Mouse (Mus musculus): ENCODE results near the gene Plekhm3. TPM values are rescaled to one million over a fixed set of nuclear protein-coding genes. Genes with fewer than 3 reads are reported as not detected.
"Not testable (repeated sequence)": the region's sequence is repeated elsewhere in the genome, so short reads cannot be mapped to it uniquely, and the experiment has no call there.

Gene Plekhm3
- polyA plus RNA-seq, 1 experiment from 2014 or later = 5.0 TPM

DNA sequence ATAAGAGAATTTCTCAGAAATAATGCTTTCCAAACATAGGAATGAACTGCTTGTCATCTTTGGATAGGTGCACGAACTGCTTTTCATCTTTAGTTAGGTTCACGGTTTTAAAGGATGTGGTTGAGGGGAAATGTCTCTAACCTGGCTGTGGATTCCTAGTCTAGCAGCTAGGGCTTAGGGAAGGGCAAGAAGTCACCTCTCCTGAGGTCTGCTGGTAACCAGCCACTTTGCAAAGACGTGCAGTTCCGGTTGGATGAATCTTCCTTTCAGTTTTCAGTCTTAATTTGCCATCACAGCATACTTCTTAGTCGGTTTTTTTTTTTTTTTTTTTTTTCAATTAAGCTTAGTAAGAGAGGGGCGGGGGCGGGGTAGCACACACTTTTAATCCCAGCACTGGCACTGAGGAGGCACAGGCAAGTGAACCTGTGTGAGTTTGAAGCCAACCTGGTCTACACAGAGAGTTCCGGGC is 431 bp upstream of the Plekhm3 start:
- H3K36me3 ChIP-seq (ENCODE audit: insufficient read depth, low read length) = no peaks in the 10 kb centered on the region
- WGBS = 49% methylated on average over 8 of the region's 8 CpGs
- H3K4me3 ChIP-seq (ENCODE audit: low read length) = peak overlapping the region; percentile 97
- no peaks in the 10 kb centered on the region for H3K27me3 ChIP-seq (ENCODE audit: insufficient read depth, low read length)
- peak overlapping the region; percentile 63 for H3K27ac ChIP-seq (ENCODE audit: low read length)
- H3K4me1 ChIP-seq (ENCODE audit: insufficient read depth, low read length) = peaks cover 5% of the 10 kb centered on the region
- peak; percentile 70 for ATAC-seq (ENCODE audit: low FRiP score, low TSS enrichment)
- peak overlapping the region; percentile 85 for H3K9ac ChIP-seq (replicated peaks; ENCODE audit: low read length)
- H3K9me3 ChIP-seq (ENCODE audit: low read length) = peaks cover 4% of the 10 kb centered on the region
- peak overlapping the region; percentile 77 for H3K4me2 ChIP-seq (replicated peaks; ENCODE audit: low read depth, low read length)

DNA sequence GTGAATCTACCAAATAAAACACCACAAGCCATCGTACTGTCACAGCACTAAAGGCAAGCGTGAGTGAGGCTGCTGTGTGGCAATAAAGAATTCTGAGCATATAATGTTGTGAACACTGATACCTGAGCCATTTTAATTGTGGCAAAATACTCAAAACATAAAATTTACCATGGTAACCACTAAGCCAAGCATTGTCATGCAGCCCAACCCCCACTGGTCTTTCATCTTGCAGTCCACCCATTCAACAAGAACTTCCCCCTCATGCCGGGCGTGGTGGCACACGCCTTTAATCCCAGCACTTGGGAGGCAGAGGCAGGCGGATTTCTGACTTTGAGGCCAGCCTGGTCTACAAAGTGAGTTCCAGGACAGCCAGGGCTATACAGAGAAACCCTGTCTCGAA is 1.8 kb downstream of the Plekhm3 start:
- H3K36me3 ChIP-seq (ENCODE audit: insufficient read depth, low read length); H3K4me2 ChIP-seq (replicated peaks; ENCODE audit: low read depth, low read length); ATAC-seq (ENCODE audit: low FRiP score, low TSS enrichment); H3K9me3 ChIP-seq (ENCODE audit: low read length); H3K27ac ChIP-seq (ENCODE audit: low read length); H3K4me3 ChIP-seq (ENCODE audit: low read length); H3K27me3 ChIP-seq (ENCODE audit: insufficient read depth, low read length); H3K4me1 ChIP-seq (ENCODE audit: insufficient read depth, low read length); H3K9ac ChIP-seq (replicated peaks; ENCODE audit: low read length): not testable (repeated sequence)
- 90% methylated on average over 7 of the region's 7 CpGs for WGBS

DNA sequence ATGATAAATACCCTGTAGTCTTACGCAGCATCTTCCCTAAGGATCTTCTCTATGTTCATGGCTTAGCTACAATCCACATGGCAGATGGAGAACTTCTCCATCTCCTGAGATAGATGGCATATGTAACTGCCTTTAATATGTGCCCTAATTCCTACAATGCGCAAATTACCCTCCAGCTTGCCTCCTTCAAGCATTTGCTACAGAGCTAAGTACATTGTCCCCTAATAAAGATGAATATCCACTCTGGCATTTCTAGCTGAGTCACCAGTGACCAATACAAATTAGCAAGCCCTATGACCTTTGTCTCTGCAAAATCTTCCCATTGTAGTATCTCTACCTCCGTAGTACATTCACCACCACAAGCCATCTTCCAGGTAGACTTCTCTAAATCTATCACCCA is 6.4 kb downstream of the Plekhm3 start:
- 88% methylated on average over 3 of the region's 3 CpGs for WGBS
- no peak for ATAC-seq (ENCODE audit: low FRiP score, low TSS enrichment)

DNA sequence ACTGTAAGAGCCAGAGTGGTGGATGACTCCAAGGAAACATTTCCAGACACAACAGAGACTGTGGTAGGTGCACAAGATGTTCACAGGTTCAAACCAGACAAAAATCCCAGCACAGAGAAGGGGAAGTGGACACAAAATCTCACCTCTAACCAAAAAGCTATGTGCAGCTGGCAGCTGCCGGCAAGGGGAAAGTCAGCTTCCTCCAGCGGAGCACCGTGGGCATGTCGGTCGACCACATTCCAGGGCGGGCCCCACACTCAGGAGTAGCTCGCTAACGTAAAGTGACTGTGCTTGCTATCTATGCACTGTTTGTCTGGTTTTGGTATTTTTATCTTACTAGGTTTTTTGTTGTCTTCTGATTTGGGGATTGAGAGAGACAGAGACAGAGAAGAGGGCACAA is 7.2 kb downstream of the Plekhm3 start:
- no peaks in the 10 kb centered on the region for H3K36me3 ChIP-seq (ENCODE audit: insufficient read depth, low read length)
- no peak overlapping the region for H3K27ac ChIP-seq (ENCODE audit: low read length)
- ATAC-seq (ENCODE audit: low FRiP score, low TSS enrichment) = no peak
- H3K27me3 ChIP-seq (ENCODE audit: insufficient read depth, low read length) = no peaks in the 10 kb centered on the region
- H3K4me2 ChIP-seq (replicated peaks; ENCODE audit: low read depth, low read length) = no peak overlapping the region
- H3K9me3 ChIP-seq (ENCODE audit: low read length) = no peaks in the 10 kb centered on the region
- H3K9ac ChIP-seq (replicated peaks; ENCODE audit: low read length) = no peak overlapping the region
- WGBS = 81% methylated on average over 8 of the region's 8 CpGs
- H3K4me1 ChIP-seq (ENCODE audit: insufficient read depth, low read length) = no peaks in the 10 kb centered on the region
- H3K4me3 ChIP-seq (ENCODE audit: low read length) = no peak overlapping the region

More for the DNA sequence above, 6.4 kb downstream of the Plekhm3 start:
- Histone ChIP-seq H3K4me2 (replicated peaks; ENCODE audit: low read depth, low read length) (no peak overlapping the region), H3K4me1 (ENCODE audit: insufficient read depth, low read length) (no peaks in the 10 kb centered on the region), H3K27me3 (ENCODE audit: insufficient read depth, low read length) (no peaks in the 10 kb centered on the region), H3K9ac (replicated peaks; ENCODE audit: low read length) (no peak overlapping the region), H3K27ac (ENCODE audit: low read length) (no peak overlapping the region), H3K36me3 (ENCODE audit: insufficient read depth, low read length) (no peaks in the 10 kb centered on the region), H3K4me3 (ENCODE audit: low read length) (no peak overlapping the region), H3K9me3 (ENCODE audit: low read length) (no peaks in the 10 kb centered on the region)

DNA sequence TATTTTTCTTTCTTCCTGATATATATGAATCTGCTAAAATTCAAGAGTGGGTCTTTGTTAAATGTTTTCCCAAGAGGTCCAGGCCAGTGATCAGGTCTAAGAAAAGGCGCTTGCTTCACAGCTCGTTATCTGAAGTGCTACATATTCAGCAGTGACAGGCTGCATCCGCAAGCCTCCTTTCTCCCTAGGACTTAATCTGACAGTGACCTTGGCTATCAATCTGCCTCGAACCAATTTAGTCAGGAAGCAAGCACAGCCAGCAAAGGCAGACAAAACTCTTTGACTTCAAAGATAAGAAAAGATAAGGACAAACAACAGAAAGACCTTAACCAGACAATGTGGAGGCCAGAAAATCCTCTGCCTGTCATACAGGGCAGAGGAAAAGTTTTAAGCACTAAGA is 10.5 kb downstream of the Plekhm3 start:
- Histone ChIP-seq H3K4me1 (ENCODE audit: insufficient read depth, low read length) (no peaks in the 10 kb centered on the region), H3K9me3 (ENCODE audit: low read length) (no peaks in the 10 kb centered on the region), H3K4me2 (replicated peaks; ENCODE audit: low read depth, low read length) (no peak overlapping the region), H3K27ac (ENCODE audit: low read length) (no peak overlapping the region), H3K27me3 (ENCODE audit: insufficient read depth, low read length) (no peaks in the 10 kb centered on the region), H3K4me3 (ENCODE audit: low read length) (no peak overlapping the region), H3K9ac (replicated peaks; ENCODE audit: low read length) (no peak overlapping the region), H3K36me3 (ENCODE audit: insufficient read depth, low read length) (peaks cover 5% of the 10 kb centered on the region; the same call in 1 of the 2 replicates)
- no peak for ATAC-seq (ENCODE audit: low FRiP score, low TSS enrichment)
- WGBS = 40% methylated on average over 4 of the region's 4 CpGs

DNA sequence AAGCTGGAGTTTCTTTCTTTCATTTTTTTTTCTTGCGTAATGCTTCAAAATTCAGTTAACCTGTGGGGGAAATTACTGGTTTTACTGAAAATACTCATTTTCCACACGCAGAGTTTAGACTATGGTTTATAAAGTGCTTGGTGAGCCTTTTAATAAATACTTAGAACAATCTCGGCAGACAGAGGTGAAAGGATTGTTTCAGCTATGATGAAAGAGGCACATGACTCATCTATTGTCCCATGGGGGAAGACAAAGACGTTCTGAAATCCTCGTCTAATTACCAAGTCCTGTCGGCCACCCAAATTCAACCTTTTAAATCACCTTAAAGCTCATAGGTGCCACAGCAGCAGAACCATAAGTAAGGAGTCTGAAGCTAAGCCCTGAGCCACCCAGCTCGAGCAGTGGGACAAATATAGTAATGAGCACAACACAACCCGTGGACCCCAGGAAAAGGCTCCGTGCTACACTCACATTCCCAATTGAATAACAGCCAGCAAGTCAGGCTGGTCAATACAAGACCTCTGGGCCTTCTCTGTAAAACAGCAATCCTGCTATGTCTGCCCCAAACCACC is 11.3 kb downstream of the Plekhm3 start:
- Histone ChIP-seq H3K4me2 (replicated peaks; ENCODE audit: low read depth, low read length) (no peak overlapping the region), H3K27ac (ENCODE audit: low read length) (no peak overlapping the region), H3K4me1 (ENCODE audit: insufficient read depth, low read length) (no peaks in the 10 kb centered on the region), H3K4me3 (ENCODE audit: low read length) (no peak overlapping the region), H3K36me3 (ENCODE audit: insufficient read depth, low read length) (peaks cover 5% of the 10 kb centered on the region; the same call in 1 of the 2 replicates), H3K27me3 (ENCODE audit: insufficient read depth, low read length) (no peaks in the 10 kb centered on the region), H3K9me3 (ENCODE audit: low read length) (no peaks in the 10 kb centered on the region), H3K9ac (replicated peaks; ENCODE audit: low read length) (no peak overlapping the region)
- ATAC-seq (ENCODE audit: low FRiP score, low TSS enrichment) = no peak
- 76% methylated on average over 9 of the region's 9 CpGs for WGBS

DNA sequence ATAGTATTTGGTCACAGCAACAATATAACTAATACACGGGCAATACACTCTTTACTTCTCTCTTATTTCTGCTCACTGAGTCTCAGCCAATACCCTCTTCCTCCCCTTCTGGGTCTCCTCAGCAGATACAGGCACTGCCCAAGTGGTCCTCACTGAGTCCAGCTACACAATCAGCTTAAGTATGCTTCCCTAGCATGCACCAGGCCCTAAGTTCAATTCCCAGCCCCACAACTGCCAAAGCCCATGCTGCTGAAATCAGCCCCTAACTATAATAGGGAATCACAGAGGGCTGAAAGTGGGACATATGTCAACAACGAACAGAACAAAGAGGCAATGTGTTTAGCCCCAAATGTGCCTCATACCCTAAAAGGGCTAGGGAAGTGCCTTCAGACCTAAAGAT is 11.9 kb downstream of the Plekhm3 start:
- H3K27me3 ChIP-seq (ENCODE audit: insufficient read depth, low read length) = no peaks in the 10 kb centered on the region
- WGBS = 93% methylated on average over 2 of the region's 2 CpGs
- H3K36me3 ChIP-seq (ENCODE audit: insufficient read depth, low read length) = peaks cover 5% of the 10 kb centered on the region; the same call in 1 of the 2 replicates
- no peak overlapping the region for H3K4me2 ChIP-seq (replicated peaks; ENCODE audit: low read depth, low read length)
- H3K9ac ChIP-seq (replicated peaks; ENCODE audit: low read length) = no peak overlapping the region
- no peak overlapping the region for H3K4me3 ChIP-seq (ENCODE audit: low read length)
- no peak for ATAC-seq (ENCODE audit: low FRiP score, low TSS enrichment)
- no peaks in the 10 kb centered on the region for H3K9me3 ChIP-seq (ENCODE audit: low read length)
- H3K27ac ChIP-seq (ENCODE audit: low read length) = no peak overlapping the region
- H3K4me1 ChIP-seq (ENCODE audit: insufficient read depth, low read length) = no peaks in the 10 kb centered on the region

DNA sequence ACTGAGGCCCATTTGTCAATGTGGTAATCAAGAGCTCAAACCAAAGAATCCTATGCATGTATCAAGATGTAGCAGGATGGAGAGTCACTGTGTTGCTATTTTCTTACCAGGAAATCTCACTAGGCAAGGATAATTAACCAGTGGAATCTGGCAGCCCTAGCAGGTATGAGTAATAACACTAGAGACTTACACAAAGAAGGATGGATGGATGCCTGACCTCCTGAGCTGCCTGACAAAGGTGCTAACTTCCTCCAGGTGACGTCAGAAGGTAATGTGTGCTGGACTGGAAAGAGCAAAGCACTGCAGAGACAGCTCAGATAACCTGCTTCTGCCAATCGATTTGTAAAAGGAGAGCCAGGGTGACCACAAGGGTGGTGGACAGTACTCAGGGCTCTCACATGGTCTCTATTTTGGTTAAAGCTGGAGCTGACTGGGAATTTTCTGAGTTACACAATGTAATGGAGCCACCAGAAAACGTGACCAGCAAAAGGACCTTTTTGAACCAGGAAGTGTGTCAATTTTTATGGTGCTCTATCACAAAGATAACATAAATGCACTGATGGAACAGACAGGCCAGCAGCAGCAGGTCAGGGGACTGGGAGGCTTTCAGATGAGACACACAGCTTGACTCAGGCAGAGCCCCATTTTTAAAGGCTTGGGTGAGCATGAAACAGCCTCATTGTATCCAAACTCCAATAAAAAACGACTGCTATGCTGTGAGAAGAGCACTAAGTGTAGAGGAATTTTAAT is 14.4 kb downstream of the Plekhm3 start:
- H3K9ac ChIP-seq (replicated peaks; ENCODE audit: low read length) = no peak overlapping the region
- H3K4me2 ChIP-seq (replicated peaks; ENCODE audit: low read depth, low read length) = no peak overlapping the region
- WGBS = 65% methylated on average over 4 of the region's 4 CpGs
- H3K27me3 ChIP-seq (ENCODE audit: insufficient read depth, low read length) = no peaks in the 10 kb centered on the region
- ATAC-seq (ENCODE audit: low FRiP score, low TSS enrichment) = no peak
- H3K36me3 ChIP-seq (ENCODE audit: insufficient read depth, low read length) = peaks cover 10% of the 10 kb centered on the region; the same call in 1 of the 2 replicates
- H3K4me3 ChIP-seq (ENCODE audit: low read length) = no peak overlapping the region
- no peaks in the 10 kb centered on the region for H3K9me3 ChIP-seq (ENCODE audit: low read length)
- H3K27ac ChIP-seq (ENCODE audit: low read length) = 0 out of 2 replicates have a peak overlapping the region, but pooled peaks have one; percentile 6
- H3K4me1 ChIP-seq (ENCODE audit: insufficient read depth, low read length) = no peaks in the 10 kb centered on the region

DNA sequence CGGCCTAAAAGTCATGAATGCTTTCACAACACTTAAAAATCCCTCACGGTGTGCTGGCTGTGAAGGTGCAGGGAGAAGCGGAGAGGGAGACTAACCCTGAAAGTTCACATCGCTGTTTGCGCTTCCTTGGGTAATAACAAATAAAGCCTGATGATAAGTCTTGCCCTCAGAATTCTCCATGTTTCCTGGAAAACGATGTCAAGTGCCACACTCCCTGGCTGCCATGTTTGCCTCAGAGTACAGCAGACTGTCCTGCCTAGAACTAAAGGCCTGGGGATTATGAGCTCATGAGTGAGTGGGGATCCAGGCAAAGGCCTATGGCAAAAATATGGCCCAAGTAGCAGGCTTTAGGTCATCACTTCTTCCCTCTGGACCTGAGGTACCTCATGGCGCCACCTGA is 17.7 kb downstream of the Plekhm3 start:
- H3K9me3 ChIP-seq (ENCODE audit: low read length) = no peaks in the 10 kb centered on the region
- H3K9ac ChIP-seq (replicated peaks; ENCODE audit: low read length) = no peak overlapping the region
- WGBS = 91% methylated on average over 7 of the region's 7 CpGs
- H3K36me3 ChIP-seq (ENCODE audit: insufficient read depth, low read length) = peaks cover 7% of the 10 kb centered on the region; the same call in 1 of the 2 replicates
- H3K27me3 ChIP-seq (ENCODE audit: insufficient read depth, low read length) = no peaks in the 10 kb centered on the region
- H3K27ac ChIP-seq (ENCODE audit: low read length) = no peak overlapping the region
- no peaks in the 10 kb centered on the region for H3K4me1 ChIP-seq (ENCODE audit: insufficient read depth, low read length)
- no peak overlapping the region for H3K4me2 ChIP-seq (replicated peaks; ENCODE audit: low read depth, low read length)
- no peak for ATAC-seq (ENCODE audit: low FRiP score, low TSS enrichment)
- H3K4me3 ChIP-seq (ENCODE audit: low read length) = no peak overlapping the region

DNA sequence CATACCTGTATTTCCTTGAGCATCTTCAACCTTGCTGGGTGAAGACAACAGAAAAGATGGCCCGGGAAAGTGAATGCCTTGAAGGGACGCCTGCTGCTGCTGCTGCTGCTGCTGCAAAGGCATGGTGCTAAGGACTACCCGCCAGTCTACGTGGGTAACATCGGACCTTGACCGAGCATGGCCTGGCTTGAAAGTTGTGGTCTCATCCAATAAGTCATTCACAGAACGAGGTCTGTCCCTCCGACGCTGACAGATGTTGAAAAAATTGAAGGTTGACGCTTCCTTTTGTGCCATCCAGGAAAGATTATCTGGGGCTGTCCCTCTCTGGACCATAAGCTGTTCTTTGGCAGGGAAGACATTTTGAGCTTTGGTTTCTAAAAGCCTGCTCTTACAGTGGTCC is 18.9 kb downstream of the Plekhm3 start:
- ATAC-seq (ENCODE audit: low FRiP score, low TSS enrichment) = no peak
- Histone ChIP-seq H3K27ac (ENCODE audit: low read length) (no peak overlapping the region), H3K36me3 (ENCODE audit: insufficient read depth, low read length) (0 out of 2 replicates have a peak, but pooled peaks cover 5% of the 10 kb centered on the region), H3K4me2 (replicated peaks; ENCODE audit: low read depth, low read length) (no peak overlapping the region), H3K27me3 (ENCODE audit: insufficient read depth, low read length) (no peaks in the 10 kb centered on the region), H3K9me3 (ENCODE audit: low read length) (no peaks in the 10 kb centered on the region), H3K4me1 (ENCODE audit: insufficient read depth, low read length) (no peaks in the 10 kb centered on the region), H3K9ac (replicated peaks; ENCODE audit: low read length) (no peak overlapping the region), H3K4me3 (ENCODE audit: low read length) (no peak overlapping the region)
- 94% methylated on average over 10 of the region's 10 CpGs for WGBS

Measured in kidney, embryonic 16.5 days (tissue).